Mouse (Mus musculus) thymus, postnatal 25 days (tissue): ENCODE results near the gene Prkcg.

Experiments used
- DNase-seq: peaks from one replicate; pipeline ENCODE4 v3.0.0; 2022

The Prkcg gene

GRCm38 (mm10) chr7:3367569-3367968 is 78.6 kb downstream of the Prkcg start:
- DNase-seq = no peak

- no peak for DNase-seq
These were observed 79.3 kb downstream of the Prkcg start for GRCm38 (mm10) chr7:3368311-3368710.

GRCm38 (mm10) chr7:3369189-3369588 is 80.2 kb downstream of the Prkcg start:
- no peak for DNase-seq

- DNase-seq = no peak
These were observed 81.4 kb downstream of the Prkcg start for GRCm38 (mm10) chr7:3370407-3370806.

GRCm38 (mm10) chr7:3372376-3372775 is 83.4 kb downstream of the Prkcg start:
- DNase-seq = no peak

- no peak for DNase-seq
These were observed 84.8 kb downstream of the Prkcg start for GRCm38 (mm10) chr7:3373754-3374153.

GRCm38 (mm10) chr7:3376831-3377230 is 87.9 kb downstream of the Prkcg start:
- DNase-seq = peak; percentile 25
